25 mouse cellular contexts compared by ENCODE assay signal in the genomic region with DNA sequence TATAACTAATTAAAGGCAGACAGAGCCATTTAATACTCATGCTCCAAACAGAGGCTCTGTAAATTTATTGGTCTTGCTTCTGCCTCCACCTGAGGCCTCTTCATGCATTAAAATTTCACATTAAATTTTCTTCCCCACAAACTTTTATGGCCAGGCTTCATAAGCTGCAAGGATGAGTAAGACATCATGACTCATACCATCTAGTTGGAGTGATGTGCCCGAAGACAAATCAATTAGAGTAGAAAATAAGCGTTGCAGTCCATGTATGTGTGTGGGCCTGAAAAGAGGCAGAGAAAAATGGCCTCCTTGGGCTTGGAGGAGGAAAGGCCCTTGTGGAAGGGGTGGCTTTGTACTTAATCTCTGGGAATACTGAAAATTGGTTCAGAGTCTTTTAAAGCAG. TPM values are rescaled to one million over a fixed set of nuclear protein-coding genes. Genes with fewer than 3 reads are reported as not detected.
DNase-seq lines count a peak whose midpoint lies in the region; ATAC-seq lines count a peak whose summit lies in the region.
"Had no signal": no experiment of that assay in that cellular context is flagged by ENCODE, and none has a peak within 500 bp of the region (broad histone marks: within the 10 kb centered on the region; RNA-seq: fewer than 3 reads in every experiment).

No protein-coding gene starts in this region.

- no peaks in the 10 kb centered on the region for H3K27me3 ChIP-seq in megakaryocyte, embryonic 14.5 days (replicated peaks)
- no peaks in the 10 kb centered on the region for H3K27me3 ChIP-seq in kidney, embryonic 14.5 days (ENCODE audit: control insufficient read depth, insufficient read depth, low read length)
- H3K27me3 ChIP-seq: Patski had no signal

- peaks cover 43% of the 10 kb centered on the region for H3K36me3 ChIP-seq in megakaryocyte, embryonic 14.5 days (replicated peaks; ENCODE audit: low read length)
- no peaks in the 10 kb centered on the region for H3K36me3 ChIP-seq in kidney, embryonic 14.5 days (ENCODE audit: control insufficient read depth, insufficient read depth, low read length)
- H3K36me3 ChIP-seq: embryonic facial prominence, embryonic 15.5 days; forebrain, embryonic 10.5 days; heart, embryonic 13.5 days; hindbrain, embryonic 12.5 days had no signal

- peaks cover 84% of the 10 kb centered on the region for H3K4me1 ChIP-seq in megakaryocyte, embryonic 14.5 days
- 0 out of 2 replicates have a peak, but pooled peaks cover 3% of the 10 kb centered on the region for H3K4me1 ChIP-seq in kidney, embryonic 14.5 days (ENCODE audit: control insufficient read depth, insufficient read depth, low read length)

- intact Hi-C loops in heart, postnatal 36 days (cut with DNase I), result loop anchor here (5.0 to 10.0 kb wide), 4 partner anchors 232 to 850 kb away; partner anchors contain the start of genes Cbr4, Clcn3 and Hpf1

- no peaks in the 10 kb centered on the region; the same call in 1 of the 2 replicates for H3K9me3 ChIP-seq in megakaryocyte, embryonic 14.5 days
- H3K9me3 ChIP-seq in kidney, embryonic 14.5 days (ENCODE audit: control insufficient read depth, low read length), result no peaks in the 10 kb centered on the region
- H3K9me3 ChIP-seq: embryonic facial prominence, embryonic 15.5 days; forebrain, embryonic 10.5 days; heart, embryonic 13.5 days had no signal

- no peak overlapping the region for H3K27ac ChIP-seq in kidney, embryonic 14.5 days (ENCODE audit: low read depth, low read length)
- H3K27ac ChIP-seq: embryonic facial prominence, embryonic 15.5 days; forebrain, embryonic 10.5 days; gastrocnemius, adult 2 months; heart, embryonic 13.5 days; hindbrain, embryonic 12.5 days; hindbrain, postnatal 0 days had no signal

- no peak overlapping the region for H3K4me2 ChIP-seq in kidney, embryonic 14.5 days (replicated peaks; ENCODE audit: low read depth, low read length)
- H3K4me2 ChIP-seq: embryonic facial prominence, embryonic 15.5 days; heart, embryonic 13.5 days had no signal

- 83% methylated on average over 2 of the region's 2 CpGs for WGBS in kidney, embryonic 14.5 days

- H3K9ac ChIP-seq in kidney, embryonic 14.5 days (ENCODE audit: low read depth, low read length), result no peak overlapping the region
- H3K9ac ChIP-seq: embryonic facial prominence, embryonic 15.5 days; heart, embryonic 13.5 days; hindbrain, embryonic 12.5 days had no signal

- peak overlapping the region; percentile 99 for H3K4me3 ChIP-seq in megakaryocyte, embryonic 14.5 days (replicated peaks)
- H3K4me3 ChIP-seq in kidney, embryonic 14.5 days (ENCODE audit: low read length), result no peak overlapping the region
- H3K4me3 ChIP-seq: embryonic facial prominence, embryonic 15.5 days; erythroblast, embryonic 14.5 days; forebrain, embryonic 10.5 days; gastrocnemius, adult 2 months; heart, embryonic 13.5 days; hindbrain, embryonic 12.5 days had no signal

- no peak for ATAC-seq in megakaryocyte, adult 5-6 weeks (ENCODE audit: poor library complexity, severe bottlenecking)
- ATAC-seq in kidney, embryonic 14.5 days (ENCODE audit: low FRiP score, low TSS enrichment), result no peak
- ATAC-seq: activated CD4-positive, CD25-positive, alpha-beta regulatory T cell, adult 4 months; forebrain, embryonic 14.5 days; hindbrain, postnatal 0 days; Patski had no signal

- peak; percentile 29 for DNase-seq in heart, adult 11 months
- DNase-seq in heart, postnatal 36 days, result no peak
- DNase-seq in Muller cell, postnatal 12 days (ENCODE audit: inconsistent ontology term), result peak; percentile 60
- no peak for DNase-seq in adipocyte (ENCODE audit: low spot score)
- DNase-seq: adrenal gland, adult 8-10 months; adrenal gland, postnatal 36 days; cerebellum, adult 11 months; cerebellum, adult 8-10 months; cerebellum, postnatal 14 days; embryo, embryonic 11 days; gastrocnemius, adult 2 months; gastrocnemius, postnatal 25 days; heart, postnatal 4 days had no signal

RNA-seq across cellular contexts. Expression of gene Mfap3l, which starts 2.3 kb away (rescaled TPM):
- 10 to 100 TPM in 1 of 2 experiments, 1 to 10 TPM in 1; 8.7 to 10.4 TPM for total RNA-seq in heart, postnatal 36 days (2021)
- 0.51 and 7.0 TPM in 2 replicates for polyA plus RNA-seq in megakaryocyte, embryonic 14.5 days (2012; ENCODE audit: insufficient read depth, low replicate concordance)
- 1.0 and 1.4 TPM in 2 replicates for total RNA-seq in megakaryocyte, adult 5-6 weeks (2015)
- total RNA-seq in megakaryocyte, adult 5-6 weeks (2017), result 0.81 and 0.84 TPM in 2 replicates
- 3.0 and 5.4 TPM in 2 replicates for polyA plus RNA-seq in kidney, embryonic 14.5 days (2014; fragmentation: Nextera tagmentation; extraction: Ambion mirVana)
- polyA plus RNA-seq: activated CD4-positive, CD25-positive, alpha-beta regulatory T cell, adult 4 months; erythroblast, embryonic 14.5 days had no signal

Comparison
In these comparisons a context has a peak if more than half of its experiments do, and no peak if none do; other contexts are left out.
1. DNase-seq: peak in heart, adult 11 months (single experiment) and Muller cell, postnatal 12 days (single experiment); none in heart, postnatal 36 days (0 of 2) and adipocyte (single experiment).
2. RNA of gene Mfap3l, which starts 2.3 kb away (total RNA-seq): 8.7 to 10.4 TPM in heart, postnatal 36 days; 0.81 to 1.4 TPM in megakaryocyte, adult 5-6 weeks; every median in the first group is over 4 times any median in the second.